Mouse (Mus musculus): ENCODE data around the gene Prkab2. TPM values are rescaled to one million over a fixed set of nuclear protein-coding genes. Genes with fewer than 3 reads are reported as not detected.

Gene Prkab2
- polyA plus RNA-seq, 1 experiment from 2014 or later: 3.4 TPM

DNA sequence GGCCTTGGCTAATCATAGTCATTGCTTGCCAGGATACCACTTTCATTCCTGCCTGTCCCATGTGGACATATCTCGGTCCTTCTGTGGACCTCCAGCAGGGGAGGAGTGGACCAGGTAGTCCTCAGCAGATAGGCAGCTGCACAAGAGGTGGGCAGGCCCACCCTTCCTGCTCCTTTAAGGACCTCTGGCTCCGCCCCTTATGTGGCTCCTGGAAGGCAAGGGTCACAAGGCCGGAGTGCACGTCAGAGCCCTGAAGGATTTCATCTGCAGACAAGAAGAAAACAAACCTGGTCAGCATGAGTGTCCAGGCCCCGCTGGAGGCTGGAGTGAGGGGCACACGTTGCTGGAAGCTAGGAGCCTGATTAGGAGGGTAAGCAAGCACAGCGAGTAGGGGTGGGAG lies 32.6 kb downstream of the Prkab2 start:
- DNase-seq (ENCODE audit: low spot score): no peak

GRCm38 (mm10) chr3:97691443-97692017 lies 33.5 kb downstream of the Prkab2 start:
- no peak for DNase-seq (ENCODE audit: low spot score)

DNA sequence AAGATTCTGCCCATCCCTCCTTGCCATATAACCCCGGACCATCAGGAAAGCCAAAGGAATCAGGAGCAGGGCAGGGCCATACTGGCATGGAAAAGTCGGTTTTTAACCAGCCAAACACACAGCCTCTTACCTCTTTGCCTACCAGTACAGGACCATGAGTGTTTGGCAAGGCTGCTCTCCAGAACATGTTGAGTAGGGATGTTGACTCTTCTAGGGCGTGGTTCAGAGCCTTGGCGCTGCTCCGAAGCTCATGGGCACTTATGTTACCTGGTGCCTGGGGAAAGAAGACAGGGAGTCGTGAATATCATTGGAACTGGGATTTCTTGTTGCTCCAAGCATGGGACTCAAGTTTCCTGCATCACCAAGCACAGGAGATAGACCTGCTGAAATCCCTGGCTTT lies 35.8 kb downstream of the Prkab2 start:
- no peak for DNase-seq (ENCODE audit: low spot score)

- DNase-seq (ENCODE audit: low spot score): no peak
Observed at GRCm38 (mm10) chr3:97696866-97697265, 38.9 kb downstream of the Prkab2 start.

DNA sequence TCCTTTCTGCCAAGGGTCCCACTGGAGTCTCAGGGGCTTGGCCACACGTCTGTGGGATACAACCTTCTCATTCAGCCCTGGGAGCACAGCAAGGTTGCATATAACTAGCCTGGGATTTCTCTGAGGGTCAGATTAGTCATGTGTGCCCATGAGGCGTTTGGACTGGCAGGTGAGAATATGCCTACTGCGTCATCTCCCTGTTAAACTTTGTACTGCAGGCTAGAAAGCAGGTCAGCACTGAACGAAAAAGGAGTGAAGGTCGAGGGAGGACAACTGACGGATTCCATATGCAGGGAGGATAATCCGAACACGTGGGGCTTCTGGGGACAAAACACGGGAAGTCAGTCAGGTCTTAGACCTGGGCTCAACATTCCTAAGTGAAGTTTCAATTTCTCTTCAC lies 39.3 kb downstream of the Prkab2 start:
- DNase-seq (ENCODE audit: low spot score): no peak

GRCm38 (mm10) chr3:97699061-97699460 lies 41.1 kb downstream of the Prkab2 start:
- DNase-seq (ENCODE audit: low spot score): no peak

- DNase-seq (ENCODE audit: low spot score): no peak
Observed at GRCm38 (mm10) chr3:97701198-97701597, 43.2 kb downstream of the Prkab2 start.

GRCm38 (mm10) chr3:97702448-97703080 lies 44.6 kb downstream of the Prkab2 start:
- DNase-seq (ENCODE audit: low spot score): no peak

- DNase-seq (ENCODE audit: low spot score): no peak
Observed at GRCm38 (mm10) chr3:97705508-97705907, 47.5 kb downstream of the Prkab2 start.

GRCm38 (mm10) chr3:97706561-97706960 lies 48.6 kb downstream of the Prkab2 start:
- no peak for DNase-seq (ENCODE audit: low spot score)

- no peak for DNase-seq (ENCODE audit: low spot score)
Observed at GRCm38 (mm10) chr3:97710134-97710533, 52.1 kb downstream of the Prkab2 start.

- no peak for DNase-seq (ENCODE audit: low spot score)
Observed at GRCm38 (mm10) chr3:97710881-97711280, 52.9 kb downstream of the Prkab2 start.

- DNase-seq (ENCODE audit: low spot score): no peak
Observed at GRCm38 (mm10) chr3:97715922-97716321, 57.9 kb downstream of the Prkab2 start.

- DNase-seq (ENCODE audit: low spot score): no peak
Observed at GRCm38 (mm10) chr3:97719116-97719515, 61.1 kb downstream of the Prkab2 start.

Small RNA genes within 50 kb of the gene (microRNA-seq; reads per million reads assigned to microRNA genes)
- gene Mir7225 (ENCODE audit: borderline number of aligned reads): not detected

Other genes with a start within 250 kb of the Prkab2 start
- gene Olfr1402, start 236.2 kb upstream of the Prkab2 start, polyA plus RNA-seq (2015; fragmentation: Nextera tagmentation; extraction: Ambion mirVana): not detected in 2 replicates
- 30.1 and 33.9 TPM in 2 replicates for gene Chd1l, start 48.0 kb upstream of the Prkab2 start, polyA plus RNA-seq (2015; fragmentation: Nextera tagmentation; extraction: Ambion mirVana)
- gene Fmo5, start 29.4 kb upstream of the Prkab2 start, polyA plus RNA-seq (2015; fragmentation: Nextera tagmentation; extraction: Ambion mirVana): 4.1 and 4.3 TPM in 2 replicates
- gene Gm17651, start 16.5 kb downstream of the Prkab2 start, polyA plus RNA-seq (2015; fragmentation: Nextera tagmentation; extraction: Ambion mirVana): not detected in 2 replicates
- gene Pde4dip, start 230.5 kb downstream of the Prkab2 start, polyA plus RNA-seq (2015; fragmentation: Nextera tagmentation; extraction: Ambion mirVana): 7.3 and 8.8 TPM in 2 replicates
- 108 and 112 TPM in 2 replicates for gene Sec22b, start 243.0 kb downstream of the Prkab2 start, polyA plus RNA-seq (2015; fragmentation: Nextera tagmentation; extraction: Ambion mirVana)